Mouse (Mus musculus) lung, postnatal 25 days (tissue): ENCODE results near the gene Zbtb39.
A peak's percentile ranks its signal among the peaks of the same experiment; 100 is the strongest.
"Not testable (repeated sequence)": the region's sequence is repeated elsewhere in the genome, so short reads cannot be mapped to it uniquely, and the experiment has no call there.

ENCODE experiments used
- DNase-seq: peaks from one replicate; pipeline ENCODE4 v3.0.0; 2022; ENCODE audit warnings: low spot score

Zbtb39 gene

GRCm38 (mm10) chr10:127737552-127737951 is 1.8 kb upstream of the Zbtb39 start:
- no peak for DNase-seq

- no peak for DNase-seq
These were observed 1.0 kb upstream of the Zbtb39 start for GRCm38 (mm10) chr10:127738151-127738882.

GRCm38 (mm10) chr10:127739661-127740161 is 373 bp downstream of the Zbtb39 start:
- no peak for DNase-seq

- peak; percentile 57 for DNase-seq
These were observed 5.3 kb downstream of the Zbtb39 start for GRCm38 (mm10) chr10:127744661-127745060.

- DNase-seq: no peak
These were observed 6.5 kb downstream of the Zbtb39 start for GRCm38 (mm10) chr10:127745886-127746285.

- DNase-seq: no peak
These were observed 7.9 kb downstream of the Zbtb39 start for GRCm38 (mm10) chr10:127747254-127747653.

GRCm38 (mm10) chr10:127748847-127749612 is 9.7 kb downstream of the Zbtb39 start:
- peak; percentile 57 for DNase-seq

GRCm38 (mm10) chr10:127750136-127750777 is 10.9 kb downstream of the Zbtb39 start:
- DNase-seq: no peak

GRCm38 (mm10) chr10:127751548-127751947 is 12.2 kb downstream of the Zbtb39 start, which contains the start of gene Gpr182:
TSS of gene Gpr182 (minus strand) at chr10:127751732.
- peak; percentile 61 for DNase-seq

- DNase-seq: no peak
These were observed 15.3 kb downstream of the Zbtb39 start for GRCm38 (mm10) chr10:127754566-127755166.

- no peak for DNase-seq
These were observed 15.9 kb downstream of the Zbtb39 start for GRCm38 (mm10) chr10:127755246-127755645.

- DNase-seq: peak; percentile 57
These were observed 16.6 kb downstream of the Zbtb39 start for GRCm38 (mm10) chr10:127755770-127756468.

- no peak for DNase-seq
These were observed 20.1 kb downstream of the Zbtb39 start, which contains the start of the genes Rdh1 and Rdh16f1 for GRCm38 (mm10) chr10:127759181-127760110. TSS of gene Rdh1 (plus strand) at chr10:127759721. TSS of gene Rdh16f1 (plus strand) at chr10:127759787.

- not testable (repeated sequence) for DNase-seq
These were observed 23.6 kb downstream of the Zbtb39 start for GRCm38 (mm10) chr10:127762926-127763325.

GRCm38 (mm10) chr10:127763914-127764680 is 24.8 kb downstream of the Zbtb39 start:
- no peak for DNase-seq

- no peak for DNase-seq
These were observed 27.2 kb downstream of the Zbtb39 start for GRCm38 (mm10) chr10:127766564-127766963.

- no peak for DNase-seq
These were observed 36.7 kb downstream of the Zbtb39 start, which contains the start of gene Rdh9 for GRCm38 (mm10) chr10:127776011-127776410. TSS of gene Rdh9 (plus strand) at chr10:127776386.

- DNase-seq: not testable (repeated sequence)
These were observed 43.0 kb downstream of the Zbtb39 start for GRCm38 (mm10) chr10:127782321-127782720.

GRCm38 (mm10) chr10:127785411-127785810 is 46.1 kb downstream of the Zbtb39 start:
- not testable (repeated sequence) for DNase-seq
